Mouse (Mus musculus): ENCODE measurements around the gene Scn2b.

Scn2b gene

GRCm38 (mm10) chr9:45119954-45120530, 2.5 kb downstream of the Scn2b start:
- DNase-seq (ENCODE audit: low spot score), result no peak

DNA sequence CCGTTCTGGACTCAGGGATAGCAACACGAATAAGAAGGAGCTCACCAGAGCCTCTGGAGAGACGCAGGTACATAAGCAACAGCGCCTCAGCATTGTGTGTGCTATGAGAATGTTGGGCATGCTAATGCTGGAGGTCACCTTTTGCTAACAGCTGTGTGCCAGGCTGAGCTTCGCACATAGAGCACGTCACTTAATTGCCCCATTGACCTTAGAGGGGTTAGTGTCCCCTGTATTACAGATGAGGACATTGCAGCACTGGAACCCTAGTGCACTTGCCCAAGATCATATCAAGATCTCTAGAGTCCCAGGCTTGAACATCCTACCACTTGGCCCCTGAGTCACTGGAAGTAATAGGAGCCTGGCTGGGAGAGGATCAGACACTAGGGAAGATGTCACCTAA, 3.0 kb downstream of the Scn2b start:
- no peak for DNase-seq (ENCODE audit: low spot score)

GRCm38 (mm10) chr9:45121001-45121400, 3.4 kb downstream of the Scn2b start:
- DNase-seq (ENCODE audit: low spot score), result no peak

DNA sequence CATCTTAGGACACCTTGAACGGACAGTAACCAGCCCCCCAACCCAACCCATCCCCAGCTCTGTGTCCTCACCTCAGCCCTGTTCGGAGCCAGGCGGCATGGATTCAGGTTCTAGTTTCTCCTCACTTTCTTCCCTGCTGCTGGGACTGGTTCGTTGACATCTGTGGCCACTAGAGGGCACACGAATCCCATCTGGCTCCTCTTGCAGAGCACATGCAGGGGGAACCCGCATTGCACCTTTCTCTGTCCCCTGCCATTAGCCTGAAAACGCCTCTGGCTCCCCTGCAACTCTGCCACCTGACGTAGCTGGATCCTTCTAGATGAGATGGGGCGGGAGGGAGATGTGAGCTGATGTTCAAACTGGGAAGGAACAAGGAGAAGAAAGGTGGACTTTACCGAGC, 4.2 kb downstream of the Scn2b start:
- no peak for DNase-seq (ENCODE audit: low spot score)

DNA sequence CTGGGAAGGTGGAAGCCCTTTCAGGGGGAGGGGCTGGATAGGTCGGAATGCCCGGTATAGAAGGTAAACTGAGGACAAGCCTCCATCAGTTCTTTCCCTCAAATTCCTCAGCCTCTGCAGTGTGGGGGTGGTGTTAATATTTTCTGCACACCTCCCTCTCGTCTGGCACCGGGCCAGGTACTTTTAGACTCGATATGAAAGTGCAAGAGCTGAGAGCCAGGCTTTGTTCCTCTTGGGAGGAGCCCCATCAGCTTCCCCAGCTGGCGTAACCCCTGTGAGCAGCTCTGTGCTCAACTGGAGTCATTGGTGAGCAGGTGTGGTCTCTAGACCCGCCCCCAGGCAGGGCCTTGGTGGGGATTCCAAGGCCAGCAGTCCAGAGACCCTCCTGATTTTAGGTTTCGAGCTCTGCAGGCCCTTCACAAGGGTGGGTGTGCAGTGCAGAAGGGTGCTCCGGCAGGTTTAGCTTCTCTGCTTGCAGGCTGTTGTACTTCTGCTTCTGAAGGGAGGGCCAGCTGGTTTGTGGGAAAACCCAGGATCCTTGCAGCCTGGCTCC, 4.7 kb downstream of the Scn2b start:
- DNase-seq (ENCODE audit: low spot score), result no peak

DNA sequence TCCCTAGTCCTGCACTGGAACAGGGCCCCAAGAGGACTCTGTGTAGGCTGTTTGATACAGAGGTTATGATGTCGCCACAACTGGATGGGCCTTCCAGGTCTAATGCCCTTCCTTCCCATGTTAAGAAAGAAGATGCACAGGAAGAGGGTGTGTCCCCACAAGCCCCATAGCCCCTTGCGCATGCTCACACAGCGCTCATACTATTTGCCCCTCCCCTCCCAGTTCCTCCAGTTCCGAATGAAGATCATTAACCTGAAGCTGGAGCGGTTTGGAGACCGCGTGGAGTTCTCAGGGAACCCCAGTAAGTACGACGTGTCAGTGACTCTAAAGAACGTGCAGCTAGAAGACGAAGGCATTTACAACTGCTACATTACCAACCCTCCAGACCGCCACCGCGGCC, 7.6 kb downstream of the Scn2b start:
- no peak for DNase-seq (ENCODE audit: low spot score)

- DNase-seq (ENCODE audit: low spot score), result no peak
These were observed 9.4 kb downstream of the Scn2b start for GRCm38 (mm10) chr9:45126941-45127340.

DNA sequence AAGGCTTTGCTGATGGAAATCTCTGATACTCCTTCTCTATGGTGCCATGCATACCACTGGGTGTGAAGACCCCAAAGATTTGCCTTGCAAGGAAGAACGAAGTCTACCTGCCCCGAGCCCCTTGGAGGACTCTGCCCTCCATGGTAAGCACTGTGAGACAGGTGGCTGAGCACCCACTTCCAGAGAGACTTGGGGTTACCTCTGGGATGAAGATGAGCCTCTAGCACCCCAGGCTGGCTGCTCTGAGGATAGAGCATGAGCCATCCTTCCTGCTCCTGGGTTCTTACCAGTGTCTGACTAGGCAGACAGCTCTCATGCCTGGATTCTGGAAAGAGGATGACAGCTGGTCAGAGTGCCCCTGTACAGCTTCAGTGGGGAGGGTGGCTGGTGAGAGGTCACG, 12.5 kb downstream of the Scn2b start:
- DNase-seq (ENCODE audit: low spot score), result no peak

- DNase-seq (ENCODE audit: low spot score), result no peak
These were observed 16.1 kb downstream of the Scn2b start for GRCm38 (mm10) chr9:45133484-45134310.

DNA sequence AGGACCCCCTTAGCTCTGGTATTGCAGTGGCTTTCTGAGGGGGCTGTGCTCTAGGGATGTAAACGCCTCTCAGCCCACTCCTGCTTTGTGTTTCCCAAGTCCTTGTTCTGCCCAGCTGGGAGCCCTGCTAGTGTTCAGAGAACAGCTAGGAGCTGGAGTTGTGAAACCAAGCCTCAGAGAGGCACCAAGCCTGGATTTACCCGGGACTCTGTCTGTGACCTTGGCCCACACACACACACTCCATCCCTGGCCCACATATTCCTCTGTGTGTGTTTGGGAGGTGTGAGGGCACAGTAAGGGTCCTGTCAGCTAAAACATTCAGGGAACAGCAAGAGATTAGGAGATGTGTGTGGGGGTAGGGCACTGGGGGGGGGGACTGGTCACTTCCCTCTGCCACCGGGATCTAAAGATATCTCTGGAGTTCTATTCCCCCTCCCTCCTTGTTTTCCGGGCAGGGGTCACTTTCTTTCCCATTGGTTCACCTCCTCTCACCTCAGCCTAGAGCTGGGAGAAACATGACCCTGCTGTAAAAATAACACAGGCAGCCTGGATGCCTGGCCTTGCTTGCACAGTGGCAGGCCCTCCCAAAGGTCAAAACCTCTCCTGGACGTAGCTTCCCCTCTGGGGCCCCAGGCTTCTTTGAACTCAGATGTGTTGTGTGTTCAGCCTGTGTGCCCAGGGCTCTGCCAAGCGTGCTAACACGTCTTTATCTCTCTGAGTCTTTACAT, 19.0 kb downstream of the Scn2b start:
- DNase-seq (ENCODE audit: low spot score), result no peak

- DNase-seq (ENCODE audit: low spot score), result no peak
These were observed 20.8 kb downstream of the Scn2b start, which contains the start of gene Scn4b for GRCm38 (mm10) chr9:45138191-45139032. Gene Scn4b, plus strand, starts transcription at chr9:45138395.

GRCm38 (mm10) chr9:45139082-45139481, 21.5 kb downstream of the Scn2b start:
- DNase-seq (ENCODE audit: low spot score), result no peak

DNA sequence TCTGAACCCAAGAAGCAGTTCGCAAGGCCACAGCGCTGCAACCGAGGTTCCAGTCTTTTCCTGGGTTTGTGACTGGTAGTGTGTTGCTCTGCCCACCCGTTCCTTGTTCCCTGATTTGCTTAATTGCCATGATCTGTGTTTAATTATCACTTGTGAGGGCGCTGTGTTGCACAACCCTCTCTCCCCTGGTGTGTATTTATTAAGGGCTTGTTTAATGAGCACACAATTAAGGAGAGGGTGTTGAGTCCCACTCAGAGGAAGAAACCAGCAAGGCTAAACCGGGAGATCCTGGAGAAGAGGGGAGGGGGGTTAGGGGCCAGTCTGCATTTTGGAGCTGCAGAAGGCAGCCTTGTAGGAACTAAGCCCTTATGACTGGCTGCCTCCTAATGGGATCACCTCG, 23.4 kb downstream of the Scn2b start:
- no peak for DNase-seq (ENCODE audit: low spot score)

DNA sequence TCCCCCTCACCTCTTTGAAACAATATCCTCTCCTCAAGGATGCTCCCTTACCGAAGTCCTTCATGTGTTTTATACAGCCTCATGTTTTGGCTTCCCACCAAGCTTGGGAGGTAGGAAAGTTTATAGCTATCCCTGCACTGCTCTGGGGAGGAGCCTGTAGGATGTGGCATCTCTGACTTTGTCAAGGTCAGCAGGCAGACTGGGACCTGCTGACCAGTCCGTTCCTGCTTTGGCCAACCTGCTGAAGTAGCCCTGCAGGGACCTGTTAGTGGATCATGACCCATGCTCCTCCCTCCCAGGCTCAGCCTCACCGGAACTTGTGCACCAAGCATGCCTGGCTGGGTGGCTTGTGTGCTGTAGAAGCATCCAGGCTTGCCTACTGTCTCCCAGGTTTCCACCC, 25.1 kb downstream of the Scn2b start:
- no peak for DNase-seq (ENCODE audit: low spot score)

DNA sequence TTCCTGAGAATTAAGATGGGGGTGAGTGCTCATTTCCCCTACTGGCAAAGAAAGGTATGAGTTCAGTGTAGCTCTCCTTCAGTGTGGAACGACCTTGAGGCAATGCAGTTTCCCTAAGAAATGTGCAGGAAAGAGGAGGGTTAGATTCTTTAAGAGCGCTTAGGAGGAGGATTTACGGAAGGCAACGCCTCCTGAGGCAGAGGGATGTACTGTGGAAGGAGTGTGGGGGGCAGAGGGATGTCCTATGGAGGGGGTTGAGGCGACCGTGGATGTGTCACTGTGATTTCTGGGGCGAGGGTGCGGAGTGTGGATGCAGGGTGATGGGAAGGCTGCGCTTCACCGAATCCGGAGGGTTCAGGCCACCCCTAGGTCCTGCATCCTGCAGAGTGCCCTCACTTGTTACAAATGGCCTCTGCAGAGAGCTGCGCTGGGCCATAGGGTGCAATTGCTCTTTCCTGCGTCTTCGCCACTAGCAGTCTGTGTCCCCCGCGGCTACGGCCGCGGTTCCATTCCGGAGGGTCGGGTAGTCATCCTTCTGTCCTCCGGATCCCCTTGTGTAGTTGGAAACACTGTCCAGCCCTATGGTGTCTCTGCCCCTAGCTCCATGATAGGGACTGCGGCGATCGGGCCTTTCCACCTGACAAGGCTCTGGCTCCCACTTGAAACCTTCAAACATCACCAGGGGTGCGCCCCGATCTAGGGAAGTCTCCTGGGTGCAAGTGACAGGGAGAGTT, 28.1 kb downstream of the Scn2b start:
- no peak for DNase-seq (ENCODE audit: low spot score)

DNA sequence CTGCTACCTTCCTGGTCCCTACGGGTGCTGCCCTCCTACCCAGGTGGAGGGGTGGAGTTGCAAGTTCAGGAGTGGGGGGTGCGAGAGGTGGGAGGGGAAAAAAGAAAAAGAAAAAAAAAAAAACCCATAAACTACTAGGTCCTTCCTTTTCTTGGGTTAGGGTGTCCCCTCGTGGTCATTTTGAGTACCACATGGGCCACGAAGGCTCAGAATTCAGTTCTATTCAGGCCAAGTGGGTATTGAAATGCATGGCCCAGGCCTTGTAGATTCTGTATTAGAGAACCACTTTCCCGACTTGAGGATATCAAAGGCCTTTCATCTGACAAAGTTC, 28.6 kb downstream of the Scn2b start:
- no peak for DNase-seq (ENCODE audit: low spot score)

DNA sequence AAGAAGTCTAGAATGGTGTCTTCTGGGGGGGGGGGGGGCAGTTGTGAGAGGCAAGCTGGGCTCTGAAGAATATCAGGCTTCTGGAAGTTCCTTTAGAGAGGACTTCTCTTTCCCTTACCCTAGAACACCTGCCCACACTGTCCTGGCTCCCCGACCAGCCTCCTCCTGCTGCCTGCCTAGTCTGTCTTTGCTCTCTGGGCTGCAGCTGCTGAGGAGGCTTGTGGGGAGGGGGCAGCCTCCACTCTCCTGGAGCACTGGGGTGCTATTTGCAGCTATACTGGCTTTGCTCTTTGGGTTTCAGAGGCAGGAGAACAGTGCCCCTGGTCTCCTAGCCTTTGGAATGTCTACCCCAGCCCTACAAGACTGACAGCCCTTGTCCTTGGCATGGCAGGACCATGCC, 33.4 kb downstream of the Scn2b start:
- no peak for DNase-seq (ENCODE audit: low spot score)

DNA sequence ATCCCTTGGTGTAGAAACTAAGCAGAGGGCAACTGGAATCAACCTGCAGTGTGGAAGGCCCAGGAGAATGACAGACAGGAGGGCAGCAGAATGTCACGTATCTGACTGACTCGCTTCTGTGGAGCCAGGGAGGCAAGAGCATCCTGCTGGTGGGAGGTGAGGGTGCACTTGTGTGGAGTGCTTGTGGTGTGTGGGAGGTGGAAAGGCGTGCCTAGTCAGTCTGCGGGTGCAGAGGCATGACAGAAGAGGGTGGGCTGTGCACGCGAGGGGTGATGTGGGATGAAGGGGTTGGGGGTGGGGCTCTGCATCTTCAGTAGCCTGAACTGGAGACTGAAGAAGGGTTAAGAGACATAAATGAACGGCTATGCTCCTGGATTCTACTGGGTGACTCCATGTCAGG, 35.8 kb downstream of the Scn2b start:
- no peak for DNase-seq (ENCODE audit: low spot score)

GRCm38 (mm10) chr9:45167903-45168302, 50.3 kb downstream of the Scn2b start:
- no peak for DNase-seq (ENCODE audit: low spot score)

GRCm38 (mm10) chr9:45170150-45170549, 52.6 kb downstream of the Scn2b start:
- DNase-seq (ENCODE audit: low spot score), result no peak

DNA sequence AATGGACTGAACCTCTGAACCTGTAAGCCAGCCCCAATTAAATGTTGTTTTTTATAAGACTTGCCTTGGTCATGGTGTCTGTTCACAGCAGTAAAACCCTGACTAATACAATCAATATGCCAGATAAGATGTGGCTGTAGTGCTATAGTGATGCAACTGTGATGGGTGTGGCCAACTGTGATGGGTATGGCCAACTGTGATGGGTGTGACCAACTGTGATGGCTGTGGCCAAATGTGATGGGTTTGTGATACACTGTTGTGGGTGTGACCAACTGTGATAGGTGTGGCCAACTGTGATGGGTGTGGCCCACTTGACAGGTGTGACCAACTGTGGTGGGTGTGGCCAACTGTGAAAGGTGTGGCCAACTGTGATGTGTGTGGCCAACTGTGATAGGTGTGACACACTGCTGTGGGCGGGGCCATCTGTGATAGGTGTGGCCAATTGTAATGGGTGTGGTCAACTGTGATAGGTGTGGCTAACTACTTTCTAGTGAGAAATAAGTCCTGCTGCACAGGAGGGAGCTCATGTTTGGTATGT, 53.6 kb downstream of the Scn2b start:
- no peak for DNase-seq (ENCODE audit: low spot score)
